Mouse (Mus musculus) thymus, postnatal 36 days (tissue): Measurements from ENCODE around the gene Bcar3.

Experiments
- DNase-seq, 2 experiments: peaks; one replicate each; pipeline ENCODE4 v3.0.0; 2022; ENCODE audit warnings: mixed read lengths in 2 of 2

The Bcar3 gene

GRCm38 (mm10) chr3:122460848-122461511 is 167.0 kb downstream of the Bcar3 start:
- DNase-seq, result no peak

DNA sequence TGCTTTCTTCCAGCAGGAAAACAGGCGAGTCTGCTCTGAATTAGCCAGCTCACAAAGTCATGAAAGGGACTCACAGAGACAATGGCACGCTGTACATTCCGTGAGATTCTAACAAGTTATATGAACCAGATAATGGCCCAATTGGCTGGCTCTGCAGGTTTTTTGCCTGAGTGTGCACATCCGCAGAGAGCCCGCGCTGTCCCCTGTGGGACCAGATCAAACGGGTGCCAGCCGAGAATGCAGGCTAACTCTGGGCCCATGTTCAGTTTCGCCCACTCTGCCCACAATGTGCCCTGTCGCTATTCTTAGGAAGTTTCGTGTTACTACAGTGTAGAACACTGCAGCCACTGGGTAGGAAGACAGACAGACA is 167.6 kb downstream of the Bcar3 start:
- no peak for DNase-seq

GRCm38 (mm10) chr3:122461932-122462871 is 168.3 kb downstream of the Bcar3 start:
- DNase-seq, result no peak

DNA sequence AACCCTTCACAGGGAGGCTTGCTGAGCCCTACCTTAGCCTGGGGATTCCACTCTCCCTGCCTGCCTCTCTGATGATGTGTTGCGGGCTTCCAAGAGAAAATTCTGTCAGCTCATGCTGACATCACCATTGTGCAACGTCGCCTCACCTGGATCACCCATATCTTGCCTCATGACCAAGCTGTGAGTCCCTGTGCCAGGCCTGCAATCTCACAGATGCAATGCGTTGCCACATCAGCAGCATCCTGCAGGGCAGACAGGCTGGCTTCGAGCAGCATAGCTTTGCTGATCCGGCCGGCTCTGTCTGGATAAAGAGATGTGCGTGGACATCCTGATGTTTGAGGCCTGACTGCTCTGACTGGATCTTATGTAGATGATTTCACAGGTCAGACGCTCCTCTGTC is 169.2 kb downstream of the Bcar3 start:
- DNase-seq, result no peak

- peak in 1 of 2 experiments; percentile 13 for DNase-seq
Observed at GRCm38 (mm10) chr3:122466100-122466730, 172.3 kb downstream of the Bcar3 start.

GRCm38 (mm10) chr3:122467977-122468376 is 174.0 kb downstream of the Bcar3 start:
- no peak for DNase-seq

DNA sequence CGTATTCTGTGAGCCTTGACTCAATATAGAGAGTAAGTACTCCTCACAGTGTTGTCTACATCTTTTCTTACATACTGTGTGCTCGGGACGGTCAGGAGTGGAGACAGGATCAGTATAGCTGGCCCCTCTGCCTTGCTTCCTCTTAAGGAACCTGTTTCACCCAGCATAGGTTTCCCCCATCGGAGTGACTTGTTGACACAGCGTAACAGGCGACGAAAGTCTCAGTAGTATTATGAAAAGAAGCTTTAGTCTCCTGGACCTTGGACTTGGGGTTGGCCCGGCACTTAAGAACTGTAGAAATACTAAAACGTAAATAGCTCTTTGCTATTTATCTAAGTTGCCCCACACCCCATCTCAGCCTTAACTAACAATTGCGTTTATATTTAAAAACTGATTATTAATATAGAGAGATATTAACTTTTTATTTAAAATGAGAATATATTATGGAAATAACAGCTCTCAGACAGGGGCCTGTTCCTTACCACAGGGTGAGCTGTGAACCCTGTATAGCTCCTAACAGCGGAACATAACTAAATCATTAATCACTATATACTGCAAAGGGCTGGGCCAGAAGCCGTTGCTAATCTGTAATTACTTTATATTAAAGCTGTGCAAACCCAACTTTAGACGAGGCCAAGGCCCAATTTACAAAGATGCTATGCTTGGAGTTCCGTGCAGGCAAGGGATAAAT is 176.5 kb downstream of the Bcar3 start:
- no peak for DNase-seq

DNA sequence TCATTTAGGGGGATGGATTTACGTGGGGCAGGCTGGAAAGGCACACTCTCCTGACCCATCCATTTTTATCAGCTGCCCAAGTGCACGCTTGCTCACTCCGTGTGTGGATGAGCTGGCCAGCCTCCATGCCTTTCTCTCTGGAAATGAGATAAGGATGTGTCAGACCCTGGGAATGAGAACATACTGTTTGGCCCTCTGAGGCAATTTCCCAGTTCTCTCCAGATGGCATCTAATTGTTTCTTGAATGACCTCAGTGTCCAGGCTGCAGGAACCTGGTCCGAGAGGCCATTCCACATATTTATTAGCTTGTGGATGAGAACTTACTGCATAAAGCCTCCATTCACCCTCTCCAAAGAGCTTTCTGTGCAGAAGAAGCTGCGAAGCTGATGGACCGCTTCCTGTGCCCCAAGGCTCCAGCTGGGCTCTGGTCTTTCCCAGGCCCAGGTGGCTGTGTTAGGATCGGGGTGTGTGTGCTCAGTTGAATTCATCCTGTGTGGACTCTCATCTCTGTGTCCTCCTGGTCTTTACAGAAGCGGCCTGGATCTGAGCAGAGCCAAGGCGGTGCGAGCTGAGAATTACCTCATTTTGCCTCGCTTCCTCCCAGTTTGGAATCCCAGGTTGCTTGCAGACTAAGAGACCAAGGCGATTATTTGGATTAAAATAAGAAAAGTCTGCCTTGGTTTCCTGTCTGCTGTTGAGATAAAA is 177.2 kb downstream of the Bcar3 start:
- DNase-seq, result no peak

DNA sequence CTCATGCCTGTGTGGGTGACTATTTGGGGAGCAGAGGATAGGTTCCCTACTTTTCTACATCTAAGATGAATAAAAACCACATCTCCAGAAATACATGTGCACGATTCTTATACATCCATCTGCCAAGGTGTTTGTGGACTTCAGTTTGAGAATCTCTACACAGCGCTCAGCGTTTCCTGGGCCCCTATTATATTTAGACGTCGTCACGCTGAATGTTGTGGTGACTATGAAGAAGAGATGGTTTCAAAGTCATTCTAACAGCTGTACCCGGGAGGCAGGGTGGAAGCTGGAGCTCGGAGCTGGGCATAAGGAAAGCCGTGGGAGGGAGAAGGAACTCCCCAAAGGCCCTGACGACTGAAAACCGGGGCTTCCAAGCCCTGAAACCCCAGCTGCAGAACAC is 178.5 kb downstream of the Bcar3 start:
- no peak for DNase-seq

GRCm38 (mm10) chr3:122473523-122474034 is 179.6 kb downstream of the Bcar3 start:
- no peak for DNase-seq

- DNase-seq, result peak; percentile 54 to 70
Observed at GRCm38 (mm10) chr3:122474067-122474466, 180.1 kb downstream of the Bcar3 start.

- DNase-seq, result no peak
Observed at GRCm38 (mm10) chr3:122474796-122475195, 180.9 kb downstream of the Bcar3 start.

DNA sequence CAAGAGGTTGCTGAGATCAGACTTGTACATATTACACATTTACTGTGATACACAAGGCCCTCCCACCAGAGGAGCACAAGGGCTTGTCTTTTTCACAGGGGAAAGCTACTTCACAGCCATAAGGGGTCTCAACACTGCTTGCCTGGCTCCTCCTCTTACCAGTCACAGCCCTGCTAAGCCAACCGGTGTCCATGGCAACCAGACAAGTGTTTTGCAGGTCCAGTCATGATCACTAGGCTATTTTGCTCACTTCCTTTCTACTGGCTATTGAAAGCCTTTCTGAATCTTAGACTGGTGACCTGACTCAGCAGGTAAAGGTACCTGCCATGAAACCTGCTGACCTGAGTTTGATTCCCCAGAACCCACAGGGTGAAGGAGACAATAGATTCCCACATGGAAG is 181.8 kb downstream of the Bcar3 start:
- DNase-seq, result no peak

GRCm38 (mm10) chr3:122476656-122477055 is 182.7 kb downstream of the Bcar3 start:
- DNase-seq, result no peak

DNA sequence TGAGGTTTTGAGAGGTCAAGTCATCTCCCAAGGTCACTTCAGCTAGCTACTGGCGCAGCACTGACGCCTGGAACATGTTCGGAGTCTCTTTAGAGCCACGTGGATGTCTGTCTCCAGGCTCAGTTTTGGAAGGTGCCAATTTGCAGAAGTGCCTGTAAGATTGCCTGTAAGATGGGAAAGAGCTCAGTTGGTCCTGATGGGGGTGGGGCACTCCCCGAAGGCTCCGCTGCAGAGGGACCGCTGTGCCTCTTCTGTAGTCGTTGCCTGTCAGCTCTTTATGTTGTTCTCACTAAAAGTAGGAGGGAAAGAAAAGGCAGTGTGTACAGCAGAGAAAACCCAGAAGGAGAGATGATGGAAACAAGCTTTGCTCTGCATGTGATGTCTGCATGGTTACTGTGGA is 183.6 kb downstream of the Bcar3 start:
- no peak for DNase-seq

DNA sequence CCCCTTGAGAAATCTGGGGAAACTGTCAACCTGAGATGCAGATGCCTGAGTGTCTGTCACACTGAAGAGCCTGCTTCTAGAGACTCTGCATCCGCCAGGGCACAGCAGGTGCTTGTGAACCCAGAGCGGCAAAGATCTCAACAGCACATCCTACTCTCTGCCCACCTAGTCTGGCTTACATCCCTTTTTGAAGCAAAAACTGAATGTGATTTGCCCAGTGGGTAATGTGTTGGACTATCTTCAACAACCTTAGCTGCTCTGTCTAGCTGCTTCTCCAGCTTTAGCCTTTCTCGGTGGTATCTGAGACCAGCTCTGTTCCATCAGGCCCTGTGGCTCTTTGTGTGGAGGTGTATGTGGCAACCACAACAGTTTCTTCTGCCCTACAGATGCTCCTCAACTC is 184.8 kb downstream of the Bcar3 start:
- DNase-seq, result no peak

DNA sequence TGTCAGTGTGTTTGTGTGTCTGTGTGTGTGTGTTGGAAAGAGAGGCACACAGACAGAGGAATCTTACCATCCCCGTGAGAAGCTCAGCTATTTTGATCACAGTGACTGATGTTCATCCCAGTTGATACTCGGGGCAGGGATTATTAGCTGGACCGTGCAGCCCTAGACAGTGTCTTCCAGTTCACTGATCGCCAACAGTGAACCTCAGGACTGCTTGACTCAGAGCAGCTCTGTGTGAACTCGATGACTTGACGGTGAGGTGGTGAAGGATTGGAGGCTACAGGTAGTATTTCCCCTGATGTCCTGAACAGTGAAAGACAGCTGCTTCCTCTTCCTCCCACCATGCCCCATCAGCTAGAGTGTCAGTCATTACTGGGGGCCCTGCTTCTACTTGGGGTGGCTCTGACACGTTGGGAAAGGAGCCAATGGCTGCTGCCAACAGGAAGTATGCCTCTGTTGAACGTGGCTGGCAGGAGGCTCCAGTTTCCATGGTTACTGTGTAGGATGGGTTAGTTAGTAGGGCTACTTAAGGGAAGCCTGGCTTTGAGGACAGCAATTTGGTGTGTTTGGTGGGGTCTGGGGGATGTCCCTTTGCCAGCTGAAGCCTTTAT is 186.2 kb downstream of the Bcar3 start:
- DNase-seq, result no peak

DNA sequence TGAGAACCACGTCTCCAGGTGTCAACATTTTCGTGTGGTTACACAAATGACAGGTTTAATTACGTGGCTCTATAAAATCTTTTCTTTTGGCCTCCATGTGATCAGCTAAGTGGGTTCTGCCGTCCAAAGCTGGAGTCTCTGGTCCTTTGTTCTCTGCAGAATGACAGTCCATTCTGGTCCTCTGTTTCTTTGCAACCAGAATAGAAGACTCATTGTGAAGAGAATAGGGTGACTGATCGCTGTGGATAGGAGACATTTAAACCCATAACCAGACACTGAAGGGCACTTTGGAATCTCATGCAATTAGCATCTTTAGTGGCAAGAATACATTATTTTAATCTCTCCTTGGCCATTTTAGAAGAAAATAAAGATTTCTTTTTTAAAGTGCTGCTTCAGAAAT is 187.1 kb downstream of the Bcar3 start:
- DNase-seq, result no peak

GRCm38 (mm10) chr3:122481891-122482739 is 188.2 kb downstream of the Bcar3 start:
- DNase-seq, result no peak

GRCm38 (mm10) chr3:122483066-122483782 is 189.3 kb downstream of the Bcar3 start:
- DNase-seq, result no peak
